Mouse (Mus musculus) megakaryocyte-erythroid progenitor cell, adult 5-6 weeks (primary cell): ENCODE measurements around the gene Ascl5. TPM values are rescaled to one million over a fixed set of nuclear protein-coding genes. Genes with fewer than 3 reads are reported as not detected.

ENCODE experiments used
- ATAC-seq: replicated peaks from 2 replicates; pipeline ENCODE4 v1.8.0; 2016; ENCODE audit warnings: mild to moderate bottlenecking, inconsistent platforms; ENCODE audit not compliant: severe bottlenecking, poor library complexity, low FRiP score, low TSS enrichment
- total RNA-seq, 2 experiments: library from RNA; stranded (forward) in 1 of 2; stranded (reverse) in 1 of 2; fragments of 200-1000, 215-1000 nt in 1 of 2; fragments of >200 nt in 1 of 2; fragmentation: Nextera tagmentation in 1 of 2; gene quantifications; 2 replicates each; pipeline ENCODE4 v1.2.3; 2014 to 2017

The Ascl5 gene
- total RNA-seq, 2 experiments from 2014 or later = not detected

DNA sequence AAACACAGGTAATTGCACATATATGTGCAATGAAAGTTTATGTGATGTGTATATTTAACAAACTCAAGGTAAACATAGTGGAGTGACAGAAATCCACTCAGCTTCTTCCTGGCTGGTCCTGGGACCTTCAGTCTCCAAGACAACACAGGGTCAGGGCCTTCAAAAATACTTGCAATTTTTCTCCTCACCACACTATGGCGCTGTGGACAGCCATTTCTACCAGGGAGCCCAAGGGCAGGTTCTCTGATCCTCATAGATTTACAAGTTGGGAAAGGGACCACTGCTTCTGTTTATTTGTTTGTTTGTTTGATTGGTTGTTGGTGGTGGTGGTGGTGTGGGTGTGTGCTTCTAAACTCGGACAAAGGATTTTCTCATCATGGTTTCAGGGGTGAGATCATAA is 3.2 kb upstream of the Ascl5 start:
- ATAC-seq = peak; percentile 54; the same call in 1 of the 2 replicates

DNA sequence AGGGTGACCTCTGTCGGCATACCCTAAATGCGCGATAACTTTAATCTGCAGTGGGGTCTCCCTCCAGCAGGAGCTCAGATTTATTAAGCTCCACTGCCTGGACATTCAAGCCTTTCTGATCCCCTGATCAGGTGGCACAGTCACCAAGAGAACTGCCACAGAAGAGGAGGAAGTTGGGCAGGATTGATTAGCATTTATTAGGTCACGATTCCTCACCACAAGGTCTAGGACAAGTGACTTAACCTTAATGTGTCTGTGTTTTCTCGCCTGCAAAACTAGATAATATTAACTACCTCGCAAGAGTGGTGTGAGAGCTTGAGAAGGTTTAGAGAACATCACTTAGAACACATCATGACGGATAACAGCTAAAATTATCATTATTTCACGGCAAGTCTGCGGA is 2.7 kb upstream of the Ascl5 start:
- ATAC-seq = no peak

DNA sequence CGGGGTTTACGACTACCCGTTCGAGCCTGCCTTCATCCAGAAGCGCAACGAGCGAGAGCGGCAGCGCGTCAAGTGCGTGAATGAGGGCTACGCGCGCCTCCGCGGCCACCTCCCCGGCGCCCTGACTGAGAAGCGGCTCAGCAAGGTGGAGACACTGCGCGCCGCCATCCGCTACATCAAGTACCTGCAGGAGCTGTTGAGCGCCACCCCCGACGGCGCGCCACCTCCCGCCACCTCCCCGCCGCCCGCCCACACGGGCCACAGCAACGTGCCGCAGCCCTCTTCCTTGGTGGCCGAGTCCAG is 360 bp downstream of the Ascl5 start:
- ATAC-seq = no peak

DNA sequence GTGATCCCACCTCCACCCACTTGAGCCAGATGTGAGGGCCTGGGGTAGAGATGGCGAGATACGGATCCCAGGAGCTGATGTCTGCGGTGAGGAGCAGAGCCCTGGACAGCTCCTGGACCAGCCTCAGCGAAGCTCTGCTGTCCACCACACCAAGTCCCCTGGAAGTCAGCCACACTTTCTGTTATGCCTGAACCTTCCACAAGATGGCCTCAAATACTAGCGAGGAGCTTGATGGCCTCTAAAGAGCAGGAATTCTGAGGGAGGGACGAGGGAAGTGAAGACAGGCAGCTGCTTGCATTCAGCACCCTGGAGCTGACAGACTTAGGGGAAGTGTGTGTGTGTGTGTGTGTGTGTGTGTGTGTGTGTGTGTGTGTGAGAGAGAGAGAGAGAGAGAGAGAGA is 861 bp downstream of the Ascl5 start:
- peak; percentile 68 for ATAC-seq

DNA sequence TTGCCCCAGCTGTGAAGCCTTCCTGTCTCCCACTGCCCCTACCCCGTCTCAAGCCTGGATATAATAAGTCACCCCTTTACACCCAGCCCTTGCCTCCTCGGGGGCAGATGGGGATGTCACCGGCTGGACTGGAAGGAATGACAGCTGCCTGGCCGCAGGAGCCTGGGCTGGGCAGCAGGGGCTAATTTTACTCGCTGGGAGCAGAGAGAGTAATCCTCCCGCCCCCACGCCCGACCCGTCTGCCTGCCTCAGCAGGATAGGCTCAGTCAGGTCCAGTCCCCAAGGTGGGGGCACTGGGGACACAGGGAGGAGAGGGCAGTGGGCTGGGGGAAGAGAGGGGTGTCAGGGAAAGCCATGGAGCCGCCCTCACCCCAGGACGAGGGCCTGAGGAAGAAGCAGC is 1.9 kb downstream of the Ascl5 start, which contains the start of gene Cacna1s:
Cacna1s (plus strand) TSS at position 204 of the 400 bp plus-strand sequence.
- no peak for ATAC-seq

DNA sequence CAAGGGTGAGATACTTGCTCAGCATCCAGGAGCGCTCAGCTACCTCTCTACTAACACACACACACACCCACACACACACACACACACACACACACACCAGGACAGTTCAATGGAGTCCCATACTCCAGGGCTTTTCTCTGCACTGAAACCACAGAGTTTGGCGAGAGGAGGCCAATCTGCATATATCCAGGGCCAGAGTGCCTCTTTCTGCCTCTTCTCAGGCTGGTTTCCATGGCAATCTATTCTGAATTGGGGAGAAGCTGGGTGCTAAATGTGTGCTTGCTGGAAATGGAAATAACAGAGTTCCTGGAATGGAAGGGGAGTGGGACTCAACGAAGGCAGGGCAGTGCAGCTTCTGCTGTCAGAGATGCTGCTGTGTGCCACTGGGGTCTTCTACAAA is 5.2 kb downstream of the Ascl5 start:
- ATAC-seq = no peak

DNA sequence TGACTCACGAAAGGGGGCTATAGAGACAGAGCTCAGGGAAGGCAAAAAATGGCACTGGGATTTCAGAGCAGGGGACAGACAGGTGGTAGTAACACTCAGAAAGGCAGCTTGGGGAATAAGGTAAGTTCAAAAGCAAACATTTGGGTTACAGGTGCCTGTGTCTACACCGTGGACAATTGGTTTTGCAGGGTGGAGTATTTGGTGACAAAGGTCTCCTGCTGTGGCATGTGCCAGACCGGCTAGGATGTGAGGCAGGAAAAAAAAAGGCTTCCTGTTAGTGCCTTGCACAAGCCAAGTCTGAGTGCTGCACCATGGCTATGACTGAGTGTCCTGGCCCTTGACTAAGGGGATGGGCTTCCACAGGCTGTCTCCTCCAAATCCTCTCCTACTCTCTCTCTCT is 8.0 kb downstream of the Ascl5 start:
- ATAC-seq = no peak

DNA sequence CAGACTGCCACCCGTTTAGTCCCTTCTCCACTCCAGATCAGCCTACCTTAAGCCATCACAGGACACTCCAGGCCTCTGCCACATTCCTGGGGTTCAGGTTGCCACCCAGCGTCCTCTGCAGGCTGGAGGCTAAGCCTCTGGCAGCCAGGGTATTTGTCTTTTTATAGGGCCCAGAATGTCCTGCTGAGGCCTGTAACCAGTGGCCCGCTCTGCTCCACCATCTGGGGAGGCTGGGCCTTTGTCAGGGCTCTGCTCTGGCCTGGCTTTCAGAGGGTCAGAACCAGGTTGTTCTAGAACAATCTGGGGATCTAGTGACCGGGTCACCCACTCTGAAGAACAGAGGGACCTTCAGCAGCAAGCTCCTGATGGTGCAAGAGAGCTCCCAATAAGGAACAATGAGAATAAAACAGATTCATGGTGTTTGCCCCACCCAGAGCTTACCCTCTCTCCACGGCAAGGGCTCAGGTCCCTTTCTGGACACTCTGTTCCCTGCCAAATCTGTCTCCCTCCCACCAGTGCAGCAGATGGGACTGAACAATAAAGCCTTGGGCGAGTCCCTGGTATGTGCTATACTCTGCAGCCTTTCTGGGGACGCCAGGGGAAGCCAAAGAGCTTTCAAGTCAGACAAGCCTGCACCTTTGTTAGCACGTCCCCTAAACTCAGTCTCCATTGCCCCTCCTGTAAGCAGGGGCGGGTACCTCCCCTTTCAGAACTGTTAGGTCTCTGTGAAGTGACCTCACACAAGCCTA is 10.6 kb downstream of the Ascl5 start:
- ATAC-seq = no peak

DNA sequence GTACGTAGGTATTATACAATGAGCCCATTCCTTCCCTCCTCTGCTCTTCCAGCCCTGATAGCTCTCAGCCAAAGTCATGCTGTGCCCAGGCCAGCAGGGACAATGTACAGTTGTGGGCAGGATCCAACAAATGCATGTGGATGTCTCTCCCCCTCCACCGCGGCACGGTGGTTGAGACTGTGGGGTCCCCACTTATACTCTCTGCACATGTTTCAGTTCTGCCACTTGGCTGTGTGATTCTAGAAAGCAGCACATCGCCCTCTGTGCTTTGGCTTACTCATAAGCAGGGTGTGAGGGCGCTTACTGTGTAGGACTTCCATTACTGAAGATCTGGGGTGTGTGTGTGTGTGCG is 11.2 kb downstream of the Ascl5 start:
- ATAC-seq = no peak

DNA sequence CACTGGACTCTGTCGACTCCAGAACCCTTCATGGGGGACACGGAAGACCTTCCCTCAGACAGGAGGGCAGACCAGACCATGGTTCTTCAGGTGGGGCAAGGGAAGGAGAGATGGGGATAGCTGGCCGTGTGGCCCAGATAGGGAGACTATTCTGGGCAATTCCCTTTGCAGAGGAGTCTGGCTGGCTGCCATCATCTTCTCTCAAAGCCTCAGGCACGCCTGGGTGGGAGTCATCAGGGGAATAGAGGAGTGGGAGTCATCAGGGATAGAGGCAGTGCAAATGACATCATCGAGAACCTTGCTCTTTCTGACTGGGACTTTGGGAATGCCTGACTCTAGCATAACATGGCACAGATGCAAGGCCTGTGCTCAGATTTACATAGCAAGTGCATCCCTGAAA is 13.4 kb downstream of the Ascl5 start:
- no peak for ATAC-seq

DNA sequence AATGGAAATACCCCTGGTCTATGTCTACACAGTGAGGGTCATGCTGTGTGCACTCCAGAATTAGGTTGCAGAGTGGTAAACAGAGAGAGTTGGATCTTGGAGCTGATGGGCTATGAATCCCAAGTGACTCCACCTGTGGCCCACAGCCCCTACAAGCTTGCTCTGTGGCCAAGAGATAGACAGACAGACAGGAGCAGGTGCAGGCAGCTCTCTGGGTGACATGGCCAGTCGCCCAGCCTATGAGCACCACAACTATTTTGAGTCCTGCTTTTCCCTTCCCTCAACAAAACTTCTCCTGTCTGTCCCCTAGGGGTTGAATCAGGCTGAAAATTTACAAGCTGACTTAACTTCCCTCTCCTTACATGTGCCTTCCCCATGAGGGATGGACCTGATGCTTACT is 16.0 kb downstream of the Ascl5 start:
- no peak for ATAC-seq

DNA sequence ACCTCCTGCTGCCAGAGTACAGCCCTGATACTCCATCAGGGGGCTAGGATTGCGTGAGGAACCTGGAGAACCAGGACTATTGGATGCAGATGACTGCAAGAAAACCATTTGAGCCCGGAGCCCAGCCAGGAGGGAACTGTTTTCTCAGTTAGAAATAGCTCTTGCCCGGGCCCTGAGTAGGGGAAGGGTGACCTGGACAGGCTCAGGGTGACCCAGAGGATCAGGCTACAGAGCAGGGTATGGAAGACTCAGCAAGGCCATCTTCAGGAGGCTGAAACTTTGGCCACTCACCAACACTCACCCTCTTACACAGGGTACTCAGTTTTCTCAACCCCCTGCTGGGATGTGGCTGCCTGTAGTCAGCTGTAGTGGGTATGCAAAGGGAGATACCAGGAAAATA is 17.0 kb downstream of the Ascl5 start:
- ATAC-seq = no peak

DNA sequence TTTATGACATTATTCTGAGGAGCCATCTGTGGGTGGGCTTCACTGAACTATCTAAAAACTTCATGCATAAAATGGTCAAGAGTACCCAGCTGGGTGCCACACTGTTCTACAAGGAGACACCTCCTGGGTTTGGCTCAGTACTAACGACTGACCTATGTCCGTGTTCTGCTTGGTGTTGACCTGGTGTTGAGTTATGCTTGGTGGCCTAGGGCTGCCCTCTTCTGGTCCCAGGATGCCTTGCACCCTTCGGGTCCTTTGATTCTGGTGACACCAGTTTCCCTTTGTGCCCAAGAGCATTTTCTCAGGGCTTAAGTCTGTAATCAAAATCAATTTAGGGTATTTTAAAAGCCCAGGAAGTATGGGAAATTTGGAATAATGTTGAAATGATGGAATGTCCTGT is 25.5 kb downstream of the Ascl5 start:
- ATAC-seq = peak; percentile 68

DNA sequence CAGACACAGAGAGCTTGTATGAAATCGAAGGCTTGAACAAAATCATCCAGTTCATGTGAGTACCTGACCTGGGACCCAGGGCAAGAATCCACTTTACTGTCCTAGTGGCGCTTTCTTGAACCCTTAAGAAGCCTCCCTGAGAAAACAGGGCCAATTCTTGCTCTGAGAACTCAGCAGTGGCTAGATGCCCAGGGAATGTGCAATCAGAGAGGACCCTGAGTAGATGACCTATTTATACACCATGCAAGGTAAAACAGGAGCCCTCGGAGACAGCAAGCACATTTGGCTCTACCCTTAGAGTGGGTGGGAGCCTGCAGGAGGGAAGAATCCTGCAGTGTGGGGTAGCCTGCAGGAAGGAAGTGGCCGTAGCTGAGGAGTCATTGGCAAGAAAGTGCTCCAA is 27.1 kb downstream of the Ascl5 start:
- ATAC-seq = no peak

DNA sequence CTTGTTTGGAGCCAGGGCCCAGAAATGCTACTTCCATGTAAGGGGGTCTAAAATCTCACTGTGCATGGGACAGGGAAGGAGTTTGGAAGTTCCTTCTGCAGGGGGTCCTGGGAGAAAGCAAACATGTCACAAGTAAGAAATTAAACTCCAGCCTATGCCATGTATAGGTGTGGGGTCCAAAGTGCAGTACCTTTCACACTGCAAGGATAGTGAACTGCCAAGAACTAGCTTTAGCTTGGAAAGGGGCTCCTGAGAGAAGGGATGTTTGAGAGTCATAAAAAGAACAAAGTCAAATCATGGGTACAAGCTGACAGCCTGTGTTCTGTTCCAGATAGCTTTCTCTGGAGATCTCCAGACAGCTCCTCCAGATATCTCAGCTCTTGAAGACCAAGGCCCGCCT is 30.6 kb downstream of the Ascl5 start:
- no peak for ATAC-seq

DNA sequence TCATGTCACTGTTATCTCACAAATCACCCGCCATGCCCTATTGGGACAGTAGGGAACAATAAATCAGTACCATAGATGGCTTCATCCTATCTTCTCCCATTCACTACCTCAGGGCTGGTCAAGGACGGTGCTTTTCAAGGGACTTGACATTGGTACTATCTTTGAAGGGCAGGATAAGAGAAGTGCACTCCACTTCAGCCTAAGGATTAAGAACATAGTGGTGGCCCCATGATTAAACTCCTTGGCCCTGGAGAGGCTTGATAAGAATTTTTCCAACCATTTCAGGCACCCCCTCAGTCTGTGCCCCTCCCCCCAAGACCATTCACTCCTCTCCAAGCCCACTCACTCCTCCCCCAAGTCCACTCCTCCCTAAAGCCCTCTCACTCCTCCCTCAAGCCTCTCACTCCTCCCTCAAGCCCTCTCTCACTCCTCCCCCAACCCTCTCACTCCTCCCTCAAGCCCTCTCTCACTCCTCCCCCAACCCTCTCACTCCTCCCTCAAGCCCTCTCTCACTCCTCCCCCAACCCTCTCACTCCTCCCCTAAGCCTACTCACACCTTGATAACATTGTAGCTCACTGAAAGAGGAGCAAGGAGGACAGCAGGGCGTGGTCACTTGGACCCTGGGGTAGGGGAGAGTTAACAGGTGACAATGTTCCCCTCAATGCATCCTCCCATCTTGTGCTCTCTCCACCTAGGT is 35.5 kb downstream of the Ascl5 start:
- ATAC-seq = no peak; the same call in 1 of the 2 replicates

DNA sequence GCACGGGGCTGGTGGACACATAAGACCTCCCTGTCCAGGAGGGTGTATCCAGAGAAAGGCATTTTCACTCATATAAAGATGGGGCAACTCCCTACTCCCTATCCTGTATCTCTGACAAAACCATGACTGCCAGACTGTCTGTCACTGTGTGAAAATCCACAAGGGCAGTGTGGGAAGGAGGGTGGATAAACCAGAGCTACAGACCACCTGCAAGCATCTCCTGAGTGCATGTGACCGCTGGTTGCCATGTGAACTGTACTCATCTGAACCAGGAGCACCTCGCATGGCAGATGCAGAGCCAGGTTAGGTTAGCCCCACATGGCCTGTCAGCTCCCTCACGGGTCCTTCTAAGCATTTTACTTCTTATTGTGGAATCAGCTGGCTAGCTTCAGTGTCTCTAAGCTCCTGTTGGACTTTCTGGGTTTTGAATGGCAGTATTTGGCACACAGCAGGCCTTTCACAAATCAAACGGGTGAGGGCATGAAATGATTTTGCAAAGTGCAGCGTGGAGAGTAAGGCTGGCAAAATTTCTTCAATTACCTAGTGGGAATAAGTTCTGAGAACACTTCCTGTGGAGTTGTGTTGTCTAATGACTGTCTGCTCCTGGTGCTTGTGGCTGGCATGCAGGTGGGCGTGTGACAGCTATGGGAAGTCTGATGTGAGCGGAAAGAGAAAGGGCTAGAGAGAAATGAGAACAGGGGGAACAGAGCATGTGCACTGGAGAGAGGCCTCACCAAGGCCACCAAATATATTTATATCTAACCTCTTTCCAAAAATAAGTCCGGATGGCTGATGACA is 39.0 kb downstream of the Ascl5 start:
- ATAC-seq = no peak

DNA sequence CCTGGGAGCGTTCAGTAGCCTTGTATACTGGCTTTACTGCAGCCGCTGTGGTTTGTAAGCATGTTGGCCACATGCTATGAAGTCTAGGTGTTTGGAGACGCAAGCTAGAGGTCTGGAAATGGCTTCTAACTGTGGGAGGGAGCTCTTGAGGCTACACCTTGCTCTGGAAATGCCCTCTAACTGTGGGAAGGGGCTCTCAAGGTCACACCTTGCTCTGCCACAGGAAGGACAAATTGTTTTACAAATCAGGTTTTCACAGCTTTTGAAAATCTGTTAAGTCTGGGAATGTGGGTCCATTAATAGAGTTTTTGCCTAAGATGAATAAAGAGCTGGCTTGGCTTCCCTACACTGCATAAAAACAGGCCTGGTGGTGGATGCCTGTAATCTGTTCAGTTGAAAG is 43.1 kb downstream of the Ascl5 start:
- no peak for ATAC-seq

DNA sequence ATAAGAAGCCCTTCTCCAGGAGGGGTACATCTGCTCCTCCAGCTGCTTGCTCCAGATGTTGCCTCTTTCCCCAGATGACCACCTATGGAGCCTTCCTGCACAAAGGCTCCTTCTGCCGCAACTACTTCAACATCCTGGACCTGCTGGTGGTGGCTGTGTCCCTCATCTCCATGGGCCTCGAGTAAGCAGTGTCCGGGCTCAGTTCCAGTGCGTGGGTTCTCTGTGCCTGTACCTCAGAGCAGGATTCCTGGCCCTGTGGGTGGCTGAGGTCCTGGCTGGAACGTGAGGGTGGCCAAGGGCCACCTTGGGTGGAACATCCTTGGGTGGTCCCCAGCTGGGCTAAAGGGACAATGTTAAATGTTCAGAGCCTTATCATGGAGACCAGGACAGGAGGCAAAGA is 44.2 kb downstream of the Ascl5 start:
- ATAC-seq = no peak
